Mouse (Mus musculus): ENCODE data around the gene Cln3.

GRCm38 (mm10) chr7:126594862-126595561, 9.4 kb upstream of the Cln3 start, which contains the start of gene Il27:
- TF ChIP-seq CTCF (IDR thresholded peaks at IDR 0.05; ENCODE audit: extremely low read depth, insufficient read depth, insufficient read length, insufficient replicate concordance) (no peak), POLR2A (IDR thresholded peaks at IDR 0.05; ENCODE audit: low read depth, low read length) (no peak)
